Mouse (Mus musculus) embryonic facial prominence, embryonic 14.5 days (tissue): ENCODE data around the gene Grik5. TPM values are rescaled to one million over a fixed set of nuclear protein-coding genes. Genes with fewer than 3 reads are reported as not detected.

Experiments
- ATAC-seq: fragments of 200-750 bp; cut with Nextera tagmentation; 2 replicates; pipeline ENCODE4 v1.8.0; 2017; ENCODE audit warnings: low read depth, moderate number of reproducible peaks, moderate TSS enrichment
- DNase-seq: peaks from one replicate; pipeline ENCODE4 v3.0.0-alpha.2; 2015; ENCODE audit warnings: low spot score
- H3K27ac ChIP-seq: fragments of 300-500 bp; sonication (generic); replicated peaks from 2 replicates; pipeline ENCODE4 v1.5.1; 2014; ENCODE audit warnings: low read depth, mild to moderate bottlenecking, low read length, moderate library complexity
- H3K27me3 ChIP-seq: fragments of 300-500 bp; sonication (generic); replicated peaks from 2 replicates; pipeline ENCODE4 v1.6.1; 2014; ENCODE audit warnings: low read length; ENCODE audit not compliant: control insufficient read depth, insufficient read depth
- H3K36me3 ChIP-seq: fragments of 300-500 bp; sonication (generic); 2 replicates; pipeline ENCODE4 v1.6.1; 2014; ENCODE audit warnings: low read length, mixed read lengths; ENCODE audit not compliant: control insufficient read depth, insufficient read depth
- H3K4me1 ChIP-seq: fragments of 300-500 bp; sonication (generic); 2 replicates; pipeline ENCODE4 v1.6.1; 2014; ENCODE audit warnings: antibody characterized with exemption, low read length; ENCODE audit not compliant: control insufficient read depth, insufficient read depth
- H3K4me2 ChIP-seq: fragments of 300-500 bp; sonication (generic); 2 replicates; pipeline ENCODE4 v1.6.1; 2014; ENCODE audit warnings: low read depth, mild to moderate bottlenecking, low read length, moderate library complexity, mixed read lengths
- H3K4me3 ChIP-seq: fragments of 300-500 bp; sonication (generic); 2 replicates; pipeline ENCODE4 v1.5.1; 2014; ENCODE audit warnings: low read depth, mild to moderate bottlenecking, low read length
- H3K9ac ChIP-seq: fragments of 300-500 bp; sonication (generic); 2 replicates; pipeline ENCODE4 v1.6.1; 2014; ENCODE audit warnings: low read depth, mild to moderate bottlenecking, low read length, moderate library complexity, mixed read lengths
- H3K9me3 ChIP-seq: fragments of 300-500 bp; sonication (generic); 2 replicates; pipeline ENCODE4 v1.6.1; 2016; ENCODE audit warnings: low read length; ENCODE audit not compliant: control insufficient read depth
- WGBS: fragments of 180-500 bp; shearing (Covaris S2); extraction: QIAGEN DNeasy Blood & Tissue Kit; methylation state at CpG from one replicate; pipeline ENCODE4 v1.1.7; 2014; 5-methylcytosine and 5-hydroxymethylcytosine counted together
- polyA plus RNA-seq: library from polyadenylated mRNA; unstranded; fragments of >200 nt; fragmentation: Nextera tagmentation; extraction: Ambion mirVana; gene quantifications from 2 replicates; pipeline ENCODE4 v1.2.1, GENCODE M21; 2014

Grik5 gene
- polyA plus RNA-seq, 1 experiment from 2014 or later = 7.0 TPM

GRCm38 (mm10) chr7:25003820-25004388 is 68.2 kb downstream of the Grik5 start:
- H3K4me2 ChIP-seq = no peak overlapping the region
- H3K9ac ChIP-seq = no peak overlapping the region; the same call in 1 of the 2 replicates
- peaks cover 48% of the 10 kb centered on the region for H3K27me3 ChIP-seq
- H3K9me3 ChIP-seq = no peaks in the 10 kb centered on the region
- no peak for DNase-seq
- no peaks in the 10 kb centered on the region for H3K36me3 ChIP-seq
- ATAC-seq = no peak
- H3K4me3 ChIP-seq = no peak overlapping the region
- H3K4me1 ChIP-seq = peaks cover 4% of the 10 kb centered on the region; the same call in 1 of the 2 replicates
- H3K27ac ChIP-seq = no peak overlapping the region
- 84% methylated on average over 7 of the region's 8 CpGs for WGBS

GRCm38 (mm10) chr7:25003291-25003690 is 68.9 kb downstream of the Grik5 start:
- DNase-seq (no peak), ATAC-seq (no peak)
- no peak overlapping the region; the same call in 1 of the 2 replicates for H3K9ac ChIP-seq
- peaks cover 4% of the 10 kb centered on the region; the same call in 1 of the 2 replicates for H3K4me1 ChIP-seq
- 24% methylated on average over 11 of the region's 11 CpGs for WGBS
- H3K27ac ChIP-seq = no peak overlapping the region
- H3K4me3 ChIP-seq = no peak overlapping the region
- H3K4me2 ChIP-seq = no peak overlapping the region
- H3K36me3 ChIP-seq = no peaks in the 10 kb centered on the region
- H3K27me3 ChIP-seq = peaks cover 42% of the 10 kb centered on the region
- H3K9me3 ChIP-seq = no peaks in the 10 kb centered on the region

- Histone ChIP-seq H3K27me3 (peaks cover 16% of the 10 kb centered on the region; the same call in 1 of the 2 replicates), H3K4me1 (peaks cover 4% of the 10 kb centered on the region; the same call in 1 of the 2 replicates), H3K27ac (no peak overlapping the region), H3K9ac (no peak overlapping the region), H3K9me3 (no peaks in the 10 kb centered on the region), H3K36me3 (no peaks in the 10 kb centered on the region), H3K4me3 (no peak overlapping the region), H3K4me2 (no peak overlapping the region)
- WGBS = 60% methylated on average over 9 of the region's 12 CpGs
- no peak for ATAC-seq
- no peak for DNase-seq
Measured at GRCm38 (mm10) chr7:25000711-25001110, 71.4 kb downstream of the Grik5 start.

- H3K36me3 ChIP-seq = no peaks in the 10 kb centered on the region
- no peak overlapping the region for H3K4me2 ChIP-seq
- DNase-seq (no peak), ATAC-seq (no peak)
- WGBS = 66% methylated on average over 7 of the region's 7 CpGs
- no peaks in the 10 kb centered on the region for H3K4me1 ChIP-seq
- H3K9ac ChIP-seq = no peak overlapping the region
- no peak overlapping the region for H3K4me3 ChIP-seq
- no peak overlapping the region for H3K27ac ChIP-seq
- peaks cover 12% of the 10 kb centered on the region; the same call in 1 of the 2 replicates for H3K27me3 ChIP-seq
- H3K9me3 ChIP-seq = no peaks in the 10 kb centered on the region
Measured at GRCm38 (mm10) chr7:25000211-25000610, 71.9 kb downstream of the Grik5 start.

- H3K4me3 ChIP-seq = no peak overlapping the region
- WGBS = 70% methylated on average over 6 of the region's 6 CpGs
Measured at GRCm38 (mm10) chr7:24993081-24993480, 79.1 kb downstream of the Grik5 start.

GRCm38 (mm10) chr7:24990478-24990877 is 81.7 kb downstream of the Grik5 start:
- H3K9me3 ChIP-seq = no peaks in the 10 kb centered on the region
- no peak overlapping the region for H3K4me2 ChIP-seq
- no peaks in the 10 kb centered on the region for H3K27me3 ChIP-seq
- no peak overlapping the region for H3K9ac ChIP-seq
- WGBS = 73% methylated on average over 8 of the region's 8 CpGs
- no peak for DNase-seq
- H3K4me1 ChIP-seq = no peaks in the 10 kb centered on the region
- no peak for ATAC-seq
- no peak overlapping the region for H3K4me3 ChIP-seq
- no peak overlapping the region for H3K27ac ChIP-seq
- no peaks in the 10 kb centered on the region for H3K36me3 ChIP-seq

More at GRCm38 (mm10) chr7:24993081-24993480, 79.1 kb downstream of the Grik5 start:
- Histone ChIP-seq H3K27me3 (no peaks in the 10 kb centered on the region), H3K4me1 (no peaks in the 10 kb centered on the region), H3K9ac (no peak overlapping the region), H3K27ac (no peak overlapping the region), H3K9me3 (no peaks in the 10 kb centered on the region), H3K4me2 (no peak overlapping the region), H3K36me3 (no peaks in the 10 kb centered on the region)
- DNase-seq (no peak), ATAC-seq (no peak)

GRCm38 (mm10) chr7:24987941-24988340 is 84.2 kb downstream of the Grik5 start:
- no peak overlapping the region for H3K4me2 ChIP-seq
- 81% methylated on average over 14 of the region's 14 CpGs for WGBS
- no peak for ATAC-seq

GRCm38 (mm10) chr7:24985799-24986198 is 86.3 kb downstream of the Grik5 start:
- H3K27me3 ChIP-seq = no peaks in the 10 kb centered on the region
- no peak overlapping the region for H3K4me2 ChIP-seq
- DNase-seq = no peak
- H3K4me1 ChIP-seq = no peaks in the 10 kb centered on the region
- no peak overlapping the region for H3K4me3 ChIP-seq
- WGBS = 71% methylated on average over 5 of the region's 5 CpGs
- no peak for ATAC-seq
- H3K9me3 ChIP-seq = no peaks in the 10 kb centered on the region
- H3K9ac ChIP-seq = no peak overlapping the region
- no peaks in the 10 kb centered on the region for H3K36me3 ChIP-seq
- no peak overlapping the region for H3K27ac ChIP-seq

More at GRCm38 (mm10) chr7:24987941-24988340, 84.2 kb downstream of the Grik5 start:
- no peak overlapping the region for H3K27ac ChIP-seq
- H3K36me3 ChIP-seq = no peaks in the 10 kb centered on the region
- H3K27me3 ChIP-seq = no peaks in the 10 kb centered on the region
- no peaks in the 10 kb centered on the region for H3K9me3 ChIP-seq
- no peak overlapping the region for H3K9ac ChIP-seq
- no peak for DNase-seq
- H3K4me1 ChIP-seq = no peaks in the 10 kb centered on the region
- H3K4me3 ChIP-seq = no peak overlapping the region

GRCm38 (mm10) chr7:24984307-24984706 is 87.8 kb downstream of the Grik5 start:
- no peaks in the 10 kb centered on the region for H3K36me3 ChIP-seq
- no peaks in the 10 kb centered on the region for H3K9me3 ChIP-seq
- ATAC-seq (no peak), DNase-seq (no peak)
- H3K4me2 ChIP-seq = no peak overlapping the region
- H3K27ac ChIP-seq = no peak overlapping the region
- 90% methylated on average over 2 of the region's 2 CpGs for WGBS
- H3K27me3 ChIP-seq = no peaks in the 10 kb centered on the region
- H3K9ac ChIP-seq = no peak overlapping the region
- H3K4me1 ChIP-seq = no peaks in the 10 kb centered on the region
- no peak overlapping the region for H3K4me3 ChIP-seq
